Mouse (Mus musculus) B cell, adult 2 months (primary cell): ENCODE results near the gene Fancg.
"Not testable (repeated sequence)": the region's sequence is repeated elsewhere in the genome, so short reads cannot be mapped to it uniquely, and the experiment has no call there.

ENCODE experiments used
- DNase-seq, 2 experiments: peaks; one replicate each; pipeline ENCODE4 v3.0.0; 2022

The Fancg gene

DNA sequence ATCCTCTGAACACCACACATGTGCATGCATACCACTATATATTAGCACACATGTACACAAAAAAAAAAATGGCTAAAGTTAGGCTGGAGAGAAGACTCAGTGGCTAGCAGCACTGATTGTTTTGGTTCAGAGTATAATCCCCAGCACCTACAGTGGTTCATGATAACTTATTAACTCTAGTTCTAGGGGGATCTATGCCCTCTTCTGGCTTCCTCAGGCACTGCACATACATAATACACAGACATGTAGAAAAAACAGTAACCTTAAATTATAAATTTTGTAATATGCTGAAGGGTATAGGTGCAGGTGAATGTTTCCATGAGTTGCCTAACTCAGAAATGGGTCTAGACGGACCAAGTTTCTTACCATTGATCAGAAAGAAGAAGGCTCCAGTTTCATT, 22.0 kb downstream of the Fancg start:
- peak in 1 of 2 experiments; percentile 11 for DNase-seq

DNA sequence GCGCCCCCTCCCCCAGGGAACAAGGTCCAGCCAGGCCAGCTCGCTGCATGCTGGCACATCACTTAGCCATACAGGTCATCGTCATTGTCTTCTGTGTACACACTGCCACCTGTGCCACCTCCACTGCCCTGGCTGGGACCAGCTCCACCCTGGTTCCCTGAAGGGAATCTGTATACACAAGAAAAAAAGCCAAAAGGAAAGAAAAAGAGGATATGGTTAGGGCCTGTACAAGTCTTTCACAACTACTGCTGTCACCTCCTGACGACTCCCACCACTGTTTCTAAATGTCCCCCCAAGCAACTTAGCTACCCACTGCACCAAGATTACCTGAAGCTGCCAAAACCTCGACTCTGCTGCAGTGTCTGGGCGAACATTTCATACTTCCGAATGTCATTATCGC, 29.8 kb downstream of the Fancg start:
- not testable (repeated sequence) for DNase-seq

DNA sequence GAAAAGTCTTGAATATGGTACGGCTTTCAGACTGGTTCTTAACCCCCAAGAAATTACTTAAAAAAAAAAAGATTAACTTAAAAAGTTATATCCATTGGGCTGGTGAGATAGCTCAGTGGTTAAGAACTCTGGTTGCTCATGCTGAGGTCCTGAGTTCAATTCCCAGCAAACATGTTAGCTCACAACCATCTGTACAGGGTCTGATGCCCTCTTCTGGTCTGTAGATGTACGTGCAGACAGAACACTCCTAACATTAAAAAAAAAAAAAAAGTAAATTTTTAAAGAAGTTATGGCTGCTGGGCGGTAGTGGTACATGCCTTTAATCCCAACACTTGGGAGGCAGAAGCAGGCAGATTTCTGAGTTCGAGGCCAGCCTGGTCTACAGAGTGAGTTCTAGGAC, 32.2 kb downstream of the Fancg start:
- DNase-seq, result no peak

DNA sequence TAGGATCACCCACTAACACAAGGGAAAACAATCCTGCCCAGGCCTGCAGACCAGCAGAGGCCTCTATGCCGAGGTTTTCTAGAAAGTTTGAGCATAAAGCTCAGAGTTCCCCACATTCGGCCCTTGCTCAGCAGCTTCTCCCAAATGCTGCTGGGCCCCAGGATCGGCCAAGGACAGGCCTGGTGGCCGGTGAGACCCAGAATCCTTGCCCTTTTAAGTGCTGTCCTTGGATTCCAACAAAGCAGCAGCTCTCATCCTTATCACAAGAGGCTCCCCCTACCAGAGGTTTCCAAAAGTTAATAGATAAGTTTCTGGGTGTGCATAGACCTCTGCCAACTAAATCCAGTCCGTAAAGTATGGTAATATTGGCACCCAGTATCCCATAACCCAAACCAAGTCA, 36.4 kb downstream of the Fancg start:
- DNase-seq, result no peak

DNA sequence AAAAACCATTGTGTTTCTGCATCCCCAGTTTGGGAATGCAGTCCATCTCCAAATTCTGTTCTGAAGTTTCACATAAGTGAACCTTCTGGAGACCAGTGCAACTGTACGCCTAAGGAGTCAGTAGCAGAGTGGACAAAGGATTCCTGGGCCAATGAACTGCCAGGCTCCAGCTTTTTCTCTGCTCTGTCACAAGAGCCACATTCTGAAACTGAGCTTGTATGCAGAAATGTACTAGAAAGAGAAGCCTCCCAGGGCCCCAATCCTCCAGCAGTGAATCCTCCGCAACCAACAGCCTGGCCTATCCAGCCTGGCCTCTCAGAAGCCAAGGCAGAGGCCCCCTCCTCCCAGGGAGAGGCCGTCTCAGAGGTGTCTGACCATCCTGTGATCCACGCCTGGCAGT, 37.4 kb downstream of the Fancg start:
- DNase-seq, result no peak

DNA sequence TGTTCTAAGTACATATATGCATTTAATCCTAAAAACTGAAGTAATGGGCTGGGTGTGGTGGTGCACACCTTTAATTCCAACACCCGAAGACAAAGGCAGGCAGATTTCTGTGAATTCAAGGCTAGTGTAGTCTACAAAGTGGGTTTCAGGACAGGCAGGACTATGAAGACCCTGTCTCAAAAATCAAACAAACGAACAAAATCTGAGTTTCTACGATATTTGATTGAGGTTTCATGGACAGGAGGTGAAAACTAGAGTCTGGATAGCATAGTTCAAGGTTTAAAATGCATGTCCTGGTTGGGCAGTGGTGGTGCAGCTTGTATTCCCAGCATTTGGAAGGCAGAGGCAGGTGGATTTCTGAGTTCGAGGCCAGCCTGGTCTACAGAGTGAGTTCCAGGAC, 41.0 kb downstream of the Fancg start, which contains the start of gene 1700022I11Rik:
Gene 1700022I11Rik (plus strand): TSS at position 301 of the 400 bp plus-strand sequence.
- no peak for DNase-seq

DNA sequence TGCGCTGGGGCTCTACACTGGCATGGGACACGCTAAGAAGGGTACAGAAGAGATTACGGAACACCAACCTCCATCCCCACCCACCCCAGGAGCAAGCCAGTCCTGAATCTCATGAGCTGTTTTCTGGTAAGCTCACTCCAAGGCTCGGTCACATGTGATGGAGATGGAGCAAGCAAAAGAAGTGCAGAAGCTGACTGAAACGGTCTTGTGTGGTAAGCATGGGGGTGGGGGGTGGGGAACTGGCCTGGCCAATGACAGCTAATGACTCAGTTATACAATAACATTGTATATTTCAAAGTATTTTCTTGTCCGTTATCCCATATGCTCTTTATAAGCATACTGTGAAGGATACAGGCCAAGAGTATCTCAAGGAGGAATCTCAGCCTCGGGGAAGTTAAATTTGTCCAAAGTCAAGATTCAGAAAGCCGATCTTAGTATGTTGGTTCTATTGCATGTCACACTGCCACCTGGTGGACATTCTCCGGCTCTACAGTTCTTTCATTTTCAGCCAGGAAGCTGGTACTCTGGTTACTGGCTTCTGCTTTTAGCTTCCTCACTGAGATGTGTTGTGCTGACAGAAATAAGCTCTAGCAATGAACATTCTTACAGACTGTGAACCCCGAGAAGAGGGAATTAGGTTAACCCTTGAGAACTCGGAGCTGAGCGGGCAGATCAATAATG, 45.1 kb downstream of the Fancg start:
- peak; percentile 71 to 77 for DNase-seq

DNA sequence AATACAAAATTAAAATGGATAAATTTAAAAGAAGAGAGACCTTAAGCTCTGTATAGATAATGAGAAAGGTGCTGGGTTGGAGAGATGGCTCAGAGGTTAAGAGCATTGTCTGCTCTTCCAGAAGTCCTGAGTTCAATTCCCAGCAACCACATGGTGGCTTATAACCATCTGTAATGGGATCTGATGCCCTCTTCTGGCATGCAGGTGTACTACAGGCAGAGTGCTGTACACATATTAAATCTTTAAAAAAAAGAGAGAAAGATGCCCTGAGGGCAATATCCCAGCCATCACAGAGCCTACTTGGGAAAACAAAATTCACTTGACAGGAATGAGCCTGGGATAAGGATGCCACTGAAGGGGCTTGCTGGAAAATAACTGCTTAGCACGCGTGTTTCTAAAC, 46.8 kb downstream of the Fancg start:
- DNase-seq, result peak; percentile 44 to 47

DNA sequence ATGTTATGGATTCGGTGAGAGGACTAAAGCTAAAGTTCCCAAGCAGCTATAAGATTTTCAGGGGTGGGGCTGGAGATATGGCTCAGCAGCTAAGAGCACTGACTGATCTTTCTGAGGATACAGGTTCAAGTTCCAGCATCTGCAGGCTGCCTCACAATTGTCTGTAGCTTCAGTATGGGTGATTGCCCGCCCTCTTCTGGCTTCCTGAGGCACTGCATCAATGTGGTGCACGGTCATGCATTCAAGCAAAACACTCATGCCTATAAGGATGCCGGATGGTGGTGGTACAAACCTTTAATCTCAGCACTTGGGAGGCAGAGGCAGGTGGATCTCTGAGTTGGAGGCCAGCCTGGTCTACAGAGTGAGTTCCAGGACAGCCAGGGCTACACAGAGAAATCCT, 48.7 kb downstream of the Fancg start:
- DNase-seq, result peak; percentile 69 to 74

DNA sequence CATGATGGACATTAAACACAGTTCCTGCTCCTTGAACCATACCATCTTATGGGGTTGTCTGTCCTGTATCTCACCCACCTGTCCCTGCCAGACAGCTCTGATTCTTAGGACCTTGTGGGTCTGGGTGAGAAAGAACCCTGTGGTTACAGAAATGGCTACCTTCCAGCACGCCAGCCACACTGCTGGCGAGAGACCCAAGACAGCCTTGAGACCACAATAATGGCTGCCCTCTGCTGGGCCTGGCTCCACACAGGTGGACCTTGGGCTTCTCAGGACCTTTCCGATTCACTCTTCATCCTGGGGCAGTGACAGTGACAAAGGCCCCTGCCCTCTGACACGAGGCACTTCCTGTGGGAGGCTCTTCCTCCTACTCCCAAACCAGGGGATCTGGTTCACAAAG, 50.9 kb downstream of the Fancg start:
- no peak for DNase-seq

DNA sequence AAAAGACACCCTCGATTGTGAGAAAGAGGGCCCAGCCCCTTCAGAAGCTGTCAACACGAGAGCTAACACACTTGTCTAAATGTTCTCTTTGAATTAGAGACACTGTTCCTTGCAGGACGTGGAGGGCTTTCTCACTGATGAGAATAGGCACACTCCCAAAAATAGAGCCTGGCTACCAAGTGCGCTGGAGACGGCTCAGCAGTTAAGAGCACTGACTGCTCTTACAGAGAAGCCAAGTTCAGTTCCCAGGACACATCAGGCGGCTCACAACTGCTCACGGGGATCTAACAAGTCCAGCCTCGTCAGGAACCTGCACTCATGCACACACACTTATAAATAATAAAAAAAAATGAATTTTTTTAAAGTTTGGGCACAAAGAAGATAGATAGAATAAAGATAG, 51.4 kb downstream of the Fancg start:
- DNase-seq, result no peak

DNA sequence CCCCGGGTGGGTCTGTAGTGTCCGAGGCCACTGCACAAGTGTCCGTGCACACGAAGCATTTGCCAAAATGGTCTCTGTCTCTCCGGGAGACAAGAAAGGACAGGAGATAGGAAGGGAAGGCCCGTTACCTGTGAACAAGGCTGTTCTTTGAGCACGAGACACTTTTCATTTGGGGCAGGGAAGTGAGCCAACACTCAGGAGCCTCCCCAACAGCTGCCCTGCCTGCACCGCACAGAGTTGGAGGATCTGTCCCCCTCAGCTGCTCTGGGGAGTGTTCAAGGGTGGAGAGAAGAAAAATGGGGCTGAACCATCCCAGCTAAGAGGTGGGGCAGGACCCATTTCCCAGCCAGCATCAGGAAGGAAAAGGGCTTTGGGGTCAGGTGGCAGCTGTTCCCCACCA, 52.3 kb downstream of the Fancg start:
- DNase-seq, result no peak

DNA sequence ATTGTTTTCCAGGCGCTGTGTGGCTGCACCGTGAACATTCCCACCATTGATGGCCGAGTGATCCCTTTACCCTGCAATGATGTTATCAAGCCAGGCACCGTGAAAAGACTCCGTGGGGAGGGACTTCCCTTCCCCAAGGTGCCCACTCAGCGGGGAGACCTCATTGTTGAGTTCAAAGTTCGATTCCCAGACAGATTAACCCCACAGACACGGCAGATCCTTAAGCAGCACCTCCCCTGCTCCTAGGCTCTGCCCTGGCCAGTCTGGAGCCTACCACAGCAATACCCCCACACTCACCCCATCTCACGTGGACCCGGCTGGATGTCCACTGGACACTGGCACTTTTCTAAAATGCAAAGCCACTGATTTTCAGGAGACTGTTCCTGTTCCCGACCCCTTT, 53.0 kb downstream of the Fancg start:
- no peak for DNase-seq

DNA sequence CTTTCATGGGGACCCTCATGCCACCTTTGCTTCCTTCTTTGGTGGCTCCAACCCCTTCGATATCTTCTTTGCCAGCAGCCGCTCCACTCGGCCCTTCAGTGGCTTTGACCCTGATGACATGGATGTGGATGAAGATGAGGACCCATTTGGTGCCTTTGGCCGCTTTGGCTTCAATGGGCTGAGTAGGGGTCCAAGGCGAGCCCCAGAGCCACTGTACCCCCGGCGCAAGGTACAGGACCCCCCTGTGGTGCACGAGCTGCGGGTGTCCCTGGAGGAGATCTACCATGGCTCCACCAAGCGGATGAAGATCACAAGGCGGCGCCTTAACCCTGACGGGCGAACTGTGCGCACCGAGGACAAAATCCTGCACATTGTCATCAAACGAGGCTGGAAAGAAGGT, 53.7 kb downstream of the Fancg start:
- DNase-seq, result no peak

DNA sequence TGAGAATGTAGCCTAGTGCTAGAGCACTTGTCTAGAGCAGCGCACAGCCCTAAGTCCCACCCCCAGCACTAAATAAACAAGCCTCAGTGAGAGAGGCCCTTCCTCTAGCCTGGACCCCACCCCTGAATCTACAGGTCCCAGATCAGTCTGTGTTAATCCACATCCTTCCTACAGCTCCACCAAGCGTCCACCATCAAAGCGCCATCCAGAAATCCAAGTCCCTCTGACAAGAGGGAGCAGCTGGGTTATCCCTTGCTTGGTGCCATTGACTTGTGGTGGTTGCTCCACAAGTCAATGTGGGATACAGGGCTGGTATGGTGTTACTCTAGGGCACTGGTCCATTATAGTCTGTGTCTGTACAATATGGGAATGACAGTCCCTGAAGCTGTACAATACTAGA, 55.1 kb downstream of the Fancg start:
- DNase-seq, result no peak

DNA sequence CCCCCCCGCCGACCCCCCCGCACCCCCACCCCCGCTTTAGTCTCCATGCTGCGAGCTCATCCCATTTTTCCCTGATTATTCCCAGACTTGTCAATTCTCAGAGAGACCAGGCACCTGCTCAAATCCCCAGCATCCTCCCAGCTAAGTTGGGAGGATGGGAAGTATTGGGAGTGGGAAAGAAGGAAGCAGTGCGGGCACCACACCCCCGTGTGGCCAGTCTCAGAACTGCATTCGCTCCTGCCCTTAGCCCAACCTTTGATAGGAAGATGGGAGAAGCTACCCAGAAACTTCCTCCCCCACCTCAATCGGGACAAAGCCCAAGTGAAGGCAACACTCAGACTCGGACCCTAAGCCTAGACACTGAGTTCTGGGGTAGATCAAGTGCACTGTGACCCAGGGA, 56.0 kb downstream of the Fancg start:
- DNase-seq, result peak; percentile 53 to 54

DNA sequence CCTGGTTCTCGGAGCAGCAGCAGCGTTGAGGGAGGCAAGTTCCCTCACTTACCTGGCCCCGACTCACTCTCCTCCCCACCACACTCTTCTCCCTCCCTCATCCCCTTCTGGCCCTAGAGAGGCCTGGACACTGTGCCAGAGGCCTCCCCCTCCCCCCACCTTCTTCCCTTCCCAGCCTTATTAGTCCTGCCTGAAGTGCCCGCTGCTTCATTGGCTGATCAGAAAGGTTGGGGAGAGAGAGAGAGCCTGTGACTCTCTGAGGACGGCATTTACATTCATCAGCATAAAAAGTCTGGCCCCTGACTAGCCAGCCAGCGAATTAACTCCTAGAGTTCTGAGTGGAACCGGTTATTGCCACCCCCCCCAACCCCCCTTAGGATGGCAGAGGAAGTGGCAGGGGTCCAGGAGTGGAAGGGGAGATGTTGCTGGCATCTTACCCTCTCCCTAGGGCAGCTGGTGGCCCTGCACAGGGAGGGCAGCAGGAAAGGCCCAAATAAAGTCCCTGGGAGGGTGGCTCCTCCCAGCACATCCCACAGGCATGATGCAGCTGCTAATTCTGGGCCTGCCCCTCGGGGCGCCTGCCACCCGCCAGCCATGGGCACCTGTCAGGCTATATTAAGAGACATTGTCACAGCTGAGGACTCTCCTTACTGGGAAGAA, 56.7 kb downstream of the Fancg start:
- DNase-seq, result no peak

DNA sequence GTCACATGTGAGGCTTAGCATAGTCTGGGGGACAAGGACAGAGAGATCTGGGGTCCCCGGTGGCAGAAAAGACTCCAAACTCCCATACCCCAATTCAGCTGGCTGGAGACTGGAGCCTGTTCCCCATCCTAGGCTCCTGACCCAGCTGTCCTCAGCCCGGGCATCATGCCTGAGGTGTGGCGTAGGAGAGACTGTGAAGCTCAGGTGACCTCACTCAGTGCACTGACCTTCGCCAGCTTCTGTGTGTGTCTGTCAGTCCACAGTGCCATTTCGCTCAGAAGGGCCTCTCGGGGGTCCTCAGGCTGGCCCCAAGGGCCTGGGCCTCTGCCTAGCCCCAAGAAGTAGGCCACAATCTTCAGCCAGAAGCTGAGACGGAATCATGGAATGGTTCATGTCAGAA, 57.7 kb downstream of the Fancg start:
- no peak for DNase-seq
